Mouse (Mus musculus) lung, postnatal 0 days (tissue): Measurements from ENCODE around the gene Olfr104-ps.

ENCODE experiments used
- CTCF ChIP-seq: IDR thresholded peaks from 2 replicates; pipeline ENCODE4 v1.5.1; 2016; ENCODE audit warnings: antibody characterized with exemption, mild to moderate bottlenecking
- EP300 ChIP-seq: IDR thresholded peaks from 2 replicates; pipeline ENCODE4 v1.6.1; 2016; ENCODE audit warnings: antibody characterized with exemption, mild to moderate bottlenecking, control low read depth

DNA sequence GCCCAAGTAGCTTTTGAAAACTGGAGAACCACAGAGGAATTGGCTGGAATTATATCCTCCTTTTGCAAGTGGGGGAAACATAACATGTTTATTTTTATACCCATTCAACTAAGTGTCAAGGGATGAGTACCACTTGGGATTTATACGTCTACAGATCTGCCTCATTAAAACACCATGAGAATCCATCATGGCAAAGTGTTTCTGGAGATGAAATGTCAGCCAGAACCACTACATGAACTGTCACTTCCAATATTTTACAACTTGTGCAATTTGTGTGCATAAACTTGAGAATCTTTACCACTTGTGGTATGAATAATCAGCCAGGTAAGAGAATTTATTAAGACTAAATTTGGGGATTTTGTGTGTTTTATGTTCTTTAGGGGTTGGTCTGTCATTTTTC, 30.7 kb downstream of the Olfr104-ps start, which contains the start of gene Olfr106-ps:
- no peak for TF ChIP-seq EP300
- TF ChIP-seq CTCF = no peak
